ENCODE assay signal across 26 mouse cellular contexts in the genomic region with DNA sequence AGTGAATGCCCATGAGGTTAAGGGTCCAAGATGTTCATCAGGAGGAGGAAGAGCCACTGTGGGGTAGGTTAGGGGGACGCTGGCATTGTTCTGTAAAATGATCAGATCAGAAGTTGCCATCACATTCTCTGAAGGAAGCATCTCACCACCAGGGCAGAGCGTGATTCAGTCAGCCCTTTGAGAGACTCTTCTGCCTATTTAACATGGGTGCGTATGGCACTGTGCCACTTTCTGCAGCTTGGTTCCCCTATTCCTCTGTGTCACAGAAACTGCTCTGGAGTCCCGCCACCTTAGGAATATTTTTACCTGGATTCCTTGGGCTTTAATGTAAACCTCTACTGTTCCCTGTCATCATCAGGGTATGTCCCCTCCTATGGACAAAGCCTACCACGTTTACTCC. TPM values are rescaled to one million over a fixed set of nuclear protein-coding genes. Genes with fewer than 3 reads are reported as not detected.
A peak's percentile ranks its signal among the peaks of the same experiment; 100 is the strongest.
DNase-seq lines count a peak whose midpoint lies in the region; ATAC-seq and TF ChIP-seq lines count a peak whose summit lies in the region.
"Had no signal": no experiment of that assay in that cellular context is flagged by ENCODE, and none has a peak within 500 bp of the region (broad histone marks: within the 10 kb centered on the region; RNA-seq: fewer than 3 reads in every experiment).

No protein-coding gene starts in this region.

- no peak overlapping the region for H3K4me2 ChIP-seq in intestine, postnatal 0 days (replicated peaks; ENCODE audit: low read depth)
- H3K4me2 ChIP-seq: forebrain, embryonic 13.5 days; heart, embryonic 12.5 days; heart, embryonic 15.5 days; hindbrain, embryonic 12.5 days had no signal

- no peak overlapping the region for H3K4me3 ChIP-seq in macrophage (ENCODE audit: inconsistent target)
- no peak overlapping the region for H3K4me3 ChIP-seq in intestine, postnatal 0 days (ENCODE audit: low read depth, low read length)
- H3K4me3 ChIP-seq: forebrain, embryonic 10.5 days; forebrain, embryonic 13.5 days; heart, embryonic 12.5 days; heart, embryonic 15.5 days; hindbrain, embryonic 12.5 days had no signal

- H3K79me2 ChIP-seq in macrophage (ENCODE audit: inconsistent target): no peaks in the 10 kb centered on the region

- no peaks in the 10 kb centered on the region for H3K36me3 ChIP-seq in macrophage (ENCODE audit: inconsistent target)
- no peaks in the 10 kb centered on the region for H3K36me3 ChIP-seq in intestine, postnatal 0 days (ENCODE audit: control insufficient read depth, insufficient read depth)
- H3K36me3 ChIP-seq: forebrain, embryonic 10.5 days; G1E; heart, embryonic 12.5 days; heart, embryonic 15.5 days; hindbrain, embryonic 12.5 days had no signal

- H3K27me3 ChIP-seq in intestine, postnatal 0 days (replicated peaks; ENCODE audit: control insufficient read depth, insufficient read depth, low read length): no peaks in the 10 kb centered on the region
- H3K27me3 ChIP-seq: forebrain, embryonic 13.5 days; heart, embryonic 12.5 days; hindbrain, embryonic 12.5 days; Patski had no signal

- 29% methylated on average over 5 of the region's 5 CpGs for WGBS in macrophage (ENCODE audit: missing documents)
- 88% methylated on average over 5 of the region's 5 CpGs for whole genome bisulfite sequencing in intestine, postnatal 0 days

- no peak overlapping the region for H3K9ac ChIP-seq in intestine, postnatal 0 days (ENCODE audit: low read depth, low read length)
- H3K9ac ChIP-seq: forebrain, embryonic 13.5 days; heart, embryonic 12.5 days; heart, embryonic 15.5 days; hindbrain, embryonic 12.5 days had no signal

- peak overlapping the region; percentile 64 for H3K27ac ChIP-seq in macrophage
- H3K27ac ChIP-seq in intestine, postnatal 0 days (ENCODE audit: low read depth, low read length): no peak overlapping the region
- H3K27ac ChIP-seq: forebrain, embryonic 10.5 days; forebrain, embryonic 13.5 days; heart, embryonic 15.5 days; hindbrain, embryonic 12.5 days; hindbrain, postnatal 0 days had no signal

- ATAC-seq in monocyte, adult 5-6 weeks (replicated peaks; ENCODE audit: insufficient number of reproducible peaks, low FRiP score, low TSS enrichment, poor library complexity, severe bottlenecking): peak; percentile 54; the same call in 1 of the 2 replicates
- ATAC-seq in intestine, postnatal 0 days: no peak
- ATAC-seq: forebrain, embryonic 13.5 days; hindbrain, postnatal 0 days; inflammation-experienced regulatory T-cells, adult 6 months; intestine, embryonic 16.5 days; Patski had no signal

- H3K4me1 ChIP-seq in intestine, postnatal 0 days (replicated peaks; ENCODE audit: control insufficient read depth, insufficient read depth, low read length): no peaks in the 10 kb centered on the region

- H3K9me3 ChIP-seq in intestine, postnatal 0 days (ENCODE audit: control insufficient read depth): no peaks in the 10 kb centered on the region
- H3K9me3 ChIP-seq: forebrain, embryonic 10.5 days; forebrain, embryonic 13.5 days; G1E; heart, embryonic 12.5 days; heart, embryonic 15.5 days; hindbrain, embryonic 12.5 days had no signal

- TF ChIP-seq CTCF in intestine, postnatal 0 days (IDR thresholded peaks at IDR 0.05; ENCODE audit: low read depth): no peak

- DNase-seq in heart, adult 11 months: peak; percentile 87
- DNase-seq in heart, postnatal 4 days: no peak
- peak; percentile 20 for DNase-seq in brain, adult 2 months (ENCODE audit: low read depth, low spot score)
- no peak for DNase-seq in layer of hippocampus, postnatal 10 days (ENCODE audit: low spot score in 2 of 2)
- DNase-seq: adrenal gland, postnatal 10 days; adrenal gland, postnatal 36 days; B cell, adult 2 months; cerebellum, adult 11-12 months; cerebellum, adult 8-10 months; cerebellum, postnatal 10 days; cerebellum, postnatal 36 days; gastrocnemius, postnatal 25 days; heart, postnatal 10 days had no signal

RNA-seq across cellular contexts. Expression of a gene that starts 30.1 kb away (rescaled TPM):
- total RNA-seq in heart, postnatal 4 days (2021): 10 to 100 TPM; 39.5 to 47.6 TPM
- 100 to 1,000 TPM in 2 of 26 experiments, 10 to 100 TPM in 14, 1 to 10 TPM in 10; 2.2 to 105 (median 16.9) TPM for total RNA-seq in macrophage (2018; cell fraction: chromatin; rRNA removed)
- 10 to 100 TPM in 14 of 26 experiments, 1 to 10 TPM in 12; 1.9 to 83.3 (median 13.9) TPM for total RNA-seq in macrophage (2018; cell fraction: cytosol; rRNA removed)
- 100 to 1,000 TPM in 4 of 26 experiments, 10 to 100 TPM in 14, 1 to 10 TPM in 8; 4.0 to 105 (median 21.7) TPM for total RNA-seq in macrophage (2018; cell fraction: nucleus; rRNA removed)
- 5.3 to 8.5 TPM (median 6.5 TPM) in 3 replicates for polyA plus RNA-seq in macrophage (2018)
- total RNA-seq in monocyte, adult 5-6 weeks (2017): 31.1 to 35.4 TPM (median 33.2 TPM) in 3 replicates
- total RNA-seq in layer of hippocampus, postnatal 10 days (2021): 10 to 100 TPM; 44.9 to 54.0 TPM
- polyA plus RNA-seq in intestine, postnatal 0 days (2015; fragmentation: Nextera tagmentation; extraction: Ambion mirVana): 6.0 and 7.7 TPM in 2 replicates

Comparison
In these comparisons a context has a peak if more than half of its experiments do, and no peak if none do; other contexts are left out.
1. DNase-seq: peak in heart, adult 11 months (single experiment) and brain, adult 2 months (single experiment); none in heart, postnatal 4 days (single experiment) and layer of hippocampus, postnatal 10 days (0 of 2).